Mouse (Mus musculus) brown adipose tissue, adult 24 weeks (tissue): ENCODE measurements at regions not wholly inside any gene's neighbourhood (a gene's known extent, or its start where the extent isn't known, plus 50 kb on each side); places are given as distances from the start of the nearest gene placed in this dataset.

ENCODE experiments used
- H3K27ac ChIP-seq: fragments of 200-500 bp; replicated peaks from 2 replicates; pipeline ENCODE4 v1.5.1; 2012; ENCODE audit warnings: low read depth, mild to moderate bottlenecking, low read length
- H3K4me1 ChIP-seq: fragments of 200-500 bp; 2 replicates; pipeline ENCODE4 v1.6.1; 2012; ENCODE audit warnings: low read length, mixed read lengths; ENCODE audit not compliant: control insufficient read depth, insufficient read depth, insufficient read length
- H3K4me3 ChIP-seq: fragments of 200-500 bp; 2 replicates; pipeline ENCODE4 v1.5.1; 2012; ENCODE audit warnings: low read depth, mild to moderate bottlenecking, low read length, moderate library complexity; ENCODE audit not compliant: insufficient read depth

- Histone ChIP-seq H3K4me3 (no peak overlapping the region), H3K27ac (no peak overlapping the region)
Observed at GRCm38 (mm10) chr12:47466740-47467139, 648.0 kb upstream of the Nova1 start.

GRCm38 (mm10) chr12:47465924-47466323 is 647.2 kb upstream of the Nova1 start:
- Histone ChIP-seq H3K4me3 (no peak overlapping the region), H3K4me1 (no peaks in the 10 kb centered on the region), H3K27ac (no peak overlapping the region)

More at GRCm38 (mm10) chr12:47466740-47467139, 648.0 kb upstream of the Nova1 start:
- H3K4me1 ChIP-seq = no peaks in the 10 kb centered on the region

GRCm38 (mm10) chr12:47431669-47432068 is 612.9 kb upstream of the Nova1 start:
- Histone ChIP-seq H3K4me1 (no peaks in the 10 kb centered on the region), H3K27ac (no peak overlapping the region), H3K4me3 (no peak overlapping the region)

GRCm38 (mm10) chr12:47412251-47412650 is 593.5 kb upstream of the Nova1 start:
- no peak overlapping the region for H3K27ac ChIP-seq
- no peak overlapping the region for H3K4me3 ChIP-seq
- no peaks in the 10 kb centered on the region for H3K4me1 ChIP-seq

- Histone ChIP-seq H3K27ac (no peak overlapping the region), H3K4me3 (no peak overlapping the region), H3K4me1 (no peaks in the 10 kb centered on the region)
Observed at GRCm38 (mm10) chr12:47406563-47406962, 587.8 kb upstream of the Nova1 start.

- H3K4me1 ChIP-seq = no peaks in the 10 kb centered on the region
- no peak overlapping the region for H3K4me3 ChIP-seq
- no peak overlapping the region for H3K27ac ChIP-seq
Observed at GRCm38 (mm10) chr12:47406131-47406530, 587.4 kb upstream of the Nova1 start.

GRCm38 (mm10) chr12:47383225-47383624 is 564.5 kb upstream of the Nova1 start:
- Histone ChIP-seq H3K4me3 (no peak overlapping the region), H3K4me1 (no peaks in the 10 kb centered on the region), H3K27ac (no peak overlapping the region)

- Histone ChIP-seq H3K27ac (no peak overlapping the region), H3K4me1 (no peaks in the 10 kb centered on the region)
Observed at GRCm38 (mm10) chr12:47353269-47353668, 534.5 kb upstream of the Nova1 start.

GRCm38 (mm10) chr12:47351229-47351628 is 532.5 kb upstream of the Nova1 start:
- Histone ChIP-seq H3K4me3 (no peak overlapping the region), H3K4me1 (no peaks in the 10 kb centered on the region), H3K27ac (no peak overlapping the region)

More at GRCm38 (mm10) chr12:47353269-47353668, 534.5 kb upstream of the Nova1 start:
- no peak overlapping the region for H3K4me3 ChIP-seq

GRCm38 (mm10) chr12:47313413-47313812 is 494.7 kb upstream of the Nova1 start:
- Histone ChIP-seq H3K27ac (no peak overlapping the region), H3K4me3 (no peak overlapping the region), H3K4me1 (no peaks in the 10 kb centered on the region)

- no peak overlapping the region for H3K4me3 ChIP-seq
Observed at GRCm38 (mm10) chr12:47275904-47276303, 457.2 kb upstream of the Nova1 start.

GRCm38 (mm10) chr12:47272309-47272708 is 453.6 kb upstream of the Nova1 start:
- H3K4me1 ChIP-seq = no peaks in the 10 kb centered on the region
- H3K27ac ChIP-seq = no peak overlapping the region
- H3K4me3 ChIP-seq = no peak overlapping the region

More at GRCm38 (mm10) chr12:47275904-47276303, 457.2 kb upstream of the Nova1 start:
- Histone ChIP-seq H3K4me1 (no peaks in the 10 kb centered on the region), H3K27ac (no peak overlapping the region)

GRCm38 (mm10) chr12:47264118-47264517 is 445.4 kb upstream of the Nova1 start:
- Histone ChIP-seq H3K4me3 (no peak overlapping the region), H3K4me1 (no peaks in the 10 kb centered on the region), H3K27ac (no peak overlapping the region)

- H3K27ac ChIP-seq = no peak overlapping the region
- no peak overlapping the region for H3K4me3 ChIP-seq
- H3K4me1 ChIP-seq = no peaks in the 10 kb centered on the region
Observed at GRCm38 (mm10) chr12:47263408-47263807, 444.7 kb upstream of the Nova1 start.

- no peaks in the 10 kb centered on the region for H3K4me1 ChIP-seq
- H3K27ac ChIP-seq = no peak overlapping the region
- no peak overlapping the region for H3K4me3 ChIP-seq
Observed at GRCm38 (mm10) chr12:47252306-47252705, 433.6 kb upstream of the Nova1 start.

GRCm38 (mm10) chr12:47243623-47244514 is 425.1 kb upstream of the Nova1 start:
- Histone ChIP-seq H3K4me3 (no peak overlapping the region), H3K27ac (no peak overlapping the region), H3K4me1 (no peaks in the 10 kb centered on the region)
